18 mouse cellular contexts compared by ENCODE assay signal in genomic region chr10:71727746-71728145, GRCm38 (mm10).
"Had no signal": no experiment of that assay in that cellular context is flagged by ENCODE, and none has a peak within 500 bp of the region (broad histone marks: within the 10 kb centered on the region; RNA-seq: fewer than 3 reads in every experiment).

No protein-coding gene starts in this region.

- ATAC-seq: liver, embryonic 12.5 days; midbrain, embryonic 16.5 days had no signal

- H3K36me3 ChIP-seq: limb, embryonic 10.5 days; limb, embryonic 13.5 days; liver, embryonic 12.5 days; liver, embryonic 15.5 days; lung, embryonic 15.5 days; midbrain, embryonic 10.5 days had no signal

- DNase-seq: kidney, postnatal 10 days; kidney, postnatal 36 days; layer of hippocampus, postnatal 36 days; liver; lung, adult 18-20 months; lung, postnatal 10 days; lung, postnatal 36 days; thymus, adult 18-20 months; thymus, postnatal 36 days had no signal

- H3K9me3 ChIP-seq: limb, embryonic 10.5 days; limb, embryonic 13.5 days; liver, embryonic 15.5 days; lung, embryonic 15.5 days; midbrain, embryonic 10.5 days had no signal

- H3K9ac ChIP-seq: limb, embryonic 13.5 days; liver, embryonic 12.5 days; liver, embryonic 15.5 days; lung, embryonic 15.5 days had no signal

- H3K4me2 ChIP-seq: limb, embryonic 13.5 days; liver, embryonic 12.5 days; liver, embryonic 15.5 days; lung, embryonic 15.5 days had no signal

- H3K27me3 ChIP-seq: limb, embryonic 13.5 days; liver, embryonic 12.5 days; liver, embryonic 15.5 days; lung, embryonic 15.5 days; megakaryocyte, embryonic 14.5 days had no signal

- H3K4me3 ChIP-seq: left cerebral cortex, adult 2 months; limb, embryonic 10.5 days; limb, embryonic 13.5 days; liver, embryonic 12.5 days; liver, embryonic 15.5 days; lung, embryonic 15.5 days; megakaryocyte, embryonic 14.5 days; midbrain, embryonic 10.5 days had no signal

- H3K27ac ChIP-seq: left cerebral cortex, adult 2 months; limb, embryonic 10.5 days; limb, embryonic 13.5 days; liver, embryonic 12.5 days; liver, embryonic 15.5 days; lung, embryonic 15.5 days; midbrain, embryonic 10.5 days had no signal

- H3K4me1 ChIP-seq: limb, embryonic 10.5 days; limb, embryonic 13.5 days; liver, embryonic 12.5 days; liver, embryonic 15.5 days; lung, embryonic 15.5 days; megakaryocyte, embryonic 14.5 days; midbrain, embryonic 10.5 days had no signal
